Mouse (Mus musculus) urinary bladder, adult 18-20 months (tissue): Measurements from ENCODE around the gene Syt13.

Experiments used
- DNase-seq, 2 experiments: peaks; one replicate each; pipeline ENCODE4 v3.0.0; 2022; ENCODE audit warnings: low spot score in 2 of 2, mixed read lengths in 2 of 2

Syt13 gene

DNA sequence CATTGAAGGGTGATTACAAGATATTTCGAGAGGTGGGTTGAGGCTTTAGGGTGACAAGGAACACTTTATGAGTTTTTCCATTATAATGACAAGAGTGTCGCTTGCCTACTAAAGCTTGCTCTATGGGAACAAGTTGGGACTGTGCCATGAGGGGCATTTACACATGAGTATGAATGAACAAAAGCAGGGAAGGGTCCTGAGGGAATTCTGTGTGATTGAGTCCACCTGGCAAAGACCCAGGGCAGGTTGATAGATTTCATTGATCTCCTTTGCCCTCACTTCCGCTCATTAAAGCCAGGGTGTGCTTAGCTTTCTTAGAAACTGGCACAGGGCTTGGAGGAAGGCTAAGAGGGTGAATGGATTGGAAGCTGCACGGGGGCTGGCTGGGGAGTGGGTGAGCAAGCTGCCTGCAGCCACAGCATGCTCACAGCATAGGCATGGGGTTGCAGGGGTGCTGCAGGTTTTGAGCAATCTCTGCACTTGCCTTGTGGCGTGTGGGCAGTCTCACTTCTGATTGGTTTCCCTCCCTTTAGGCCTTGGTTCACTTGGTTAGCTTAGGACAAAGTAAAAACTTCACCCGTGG, 9.9 kb downstream of the Syt13 start:
- no peak for DNase-seq

DNA sequence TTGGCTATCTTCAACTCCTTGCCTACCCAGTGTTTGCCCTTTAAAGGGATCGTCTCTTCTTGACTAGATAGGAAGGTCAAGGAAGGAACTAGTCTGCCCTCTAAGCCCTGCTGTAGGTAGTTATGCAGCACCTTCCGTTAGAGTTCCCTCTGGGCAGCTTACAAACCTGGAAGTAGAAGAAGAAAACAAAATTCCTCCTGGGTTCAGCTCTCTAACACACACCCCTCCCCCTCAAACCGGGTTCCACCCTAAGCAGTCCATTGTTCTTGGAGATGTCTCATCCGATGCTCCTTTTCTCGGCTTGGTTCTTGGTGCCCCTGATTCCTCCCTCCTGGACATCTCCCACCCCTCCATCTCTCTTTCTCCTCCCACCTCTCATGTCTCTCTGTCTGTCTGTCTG, 14.8 kb downstream of the Syt13 start:
- DNase-seq, result no peak

DNA sequence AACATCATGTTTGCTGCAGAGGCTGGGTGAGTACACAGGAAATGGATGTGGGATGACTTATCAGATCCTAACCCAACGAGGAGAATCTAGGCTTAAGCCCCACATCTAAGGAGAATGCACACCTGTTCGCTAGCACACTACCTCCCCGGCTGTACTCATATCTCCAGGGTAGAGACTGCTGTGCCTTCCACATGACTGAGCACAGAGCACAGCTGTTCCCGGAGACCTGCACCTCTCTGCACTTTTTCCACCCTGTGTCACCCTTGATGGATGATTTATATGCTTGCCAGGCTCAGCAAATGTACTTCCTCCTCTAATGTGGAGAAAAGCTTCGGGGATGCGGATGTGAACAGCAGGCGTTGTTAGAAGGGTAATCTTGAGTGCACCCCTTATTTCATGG, 16.2 kb downstream of the Syt13 start:
- no peak for DNase-seq

DNA sequence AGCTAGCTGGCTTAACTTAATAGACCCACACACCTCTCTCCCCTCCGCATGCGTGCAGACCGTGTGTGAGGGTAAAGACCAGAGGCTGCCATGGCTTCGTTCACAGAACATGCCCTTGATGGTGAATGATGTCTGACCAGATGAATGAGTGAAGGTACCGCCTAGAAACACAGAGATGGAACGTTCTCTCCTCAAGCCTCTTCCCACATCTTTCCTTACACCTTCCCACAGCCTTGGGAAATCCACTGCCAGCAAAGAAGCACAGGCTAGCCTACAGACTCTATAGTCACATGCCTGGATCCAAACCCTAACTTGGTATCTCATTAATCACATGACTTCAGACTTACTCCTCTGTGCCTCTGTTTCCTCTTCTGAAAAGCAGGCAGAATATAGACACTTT, 18.5 kb downstream of the Syt13 start:
- no peak for DNase-seq

DNA sequence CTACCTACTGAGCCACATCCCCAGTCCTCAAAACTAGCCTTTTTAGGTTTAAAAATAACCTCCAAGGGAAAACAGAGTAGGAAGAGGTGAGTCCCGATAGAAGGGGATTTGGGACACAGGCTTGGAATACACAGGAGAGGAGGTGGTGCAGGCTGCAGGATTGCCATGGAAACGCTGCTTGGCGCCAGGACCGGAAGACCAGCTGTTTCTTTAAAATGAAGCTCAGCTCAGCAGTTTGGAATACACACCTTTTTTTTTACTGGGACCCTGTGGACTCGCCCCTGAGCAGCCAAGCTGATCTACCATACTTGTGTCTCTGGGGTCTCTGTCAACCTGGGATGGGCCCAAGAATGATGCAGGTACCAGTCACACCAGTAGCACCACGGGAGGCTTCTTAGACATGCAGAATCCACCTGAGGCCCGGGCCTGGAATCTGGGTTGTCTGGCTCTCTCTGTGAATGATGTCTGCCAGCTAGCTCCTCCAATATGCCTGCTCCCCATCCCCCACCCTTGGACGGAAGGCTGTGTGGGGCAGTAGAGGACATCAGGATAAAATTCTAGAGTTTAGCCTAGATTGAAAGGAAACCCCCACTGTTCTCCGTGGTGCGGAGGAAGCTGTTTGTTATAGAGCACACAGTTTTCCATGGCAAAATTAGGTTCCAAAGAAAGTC, 19.5 kb downstream of the Syt13 start:
- DNase-seq, result no peak

DNA sequence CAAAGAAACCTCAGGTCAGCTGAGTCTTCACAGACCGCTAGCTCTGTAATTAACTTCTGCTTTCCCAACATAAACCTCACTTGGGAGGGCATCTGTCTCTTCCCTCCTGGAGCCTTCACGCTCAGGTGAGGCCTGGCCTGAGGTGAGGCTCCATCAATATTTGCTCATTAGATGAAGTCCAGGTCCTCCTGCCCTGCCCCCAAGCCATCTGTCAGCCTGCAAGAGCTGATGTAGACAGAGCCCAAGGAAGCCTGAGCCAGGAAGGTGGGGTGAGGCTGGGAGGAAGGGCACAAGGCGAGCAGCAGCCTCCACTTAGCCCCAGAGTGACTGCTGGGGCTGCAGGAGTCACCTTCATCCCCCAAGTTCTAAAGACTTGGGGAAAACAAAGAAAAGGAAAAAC, 20.6 kb downstream of the Syt13 start:
- no peak for DNase-seq

DNA sequence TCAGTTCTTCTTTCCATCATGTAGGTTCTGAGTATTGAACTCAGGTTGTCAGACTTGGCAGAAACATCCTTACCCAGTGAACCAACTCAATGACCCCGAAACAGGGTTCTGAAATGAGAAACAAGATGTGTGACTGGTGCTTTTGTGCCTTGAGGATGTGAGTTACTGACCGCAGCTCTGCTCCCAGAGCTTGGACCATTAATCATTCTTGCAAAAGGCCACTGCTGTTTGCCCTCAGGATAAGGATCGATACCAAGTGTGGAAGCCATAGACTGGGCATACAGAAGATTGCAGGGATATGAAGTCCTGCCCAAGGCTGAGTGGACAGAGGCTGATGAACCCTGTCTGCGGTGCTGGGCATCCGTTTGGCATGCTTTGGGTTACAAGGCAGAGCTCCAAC, 23.2 kb downstream of the Syt13 start:
- no peak for DNase-seq

DNA sequence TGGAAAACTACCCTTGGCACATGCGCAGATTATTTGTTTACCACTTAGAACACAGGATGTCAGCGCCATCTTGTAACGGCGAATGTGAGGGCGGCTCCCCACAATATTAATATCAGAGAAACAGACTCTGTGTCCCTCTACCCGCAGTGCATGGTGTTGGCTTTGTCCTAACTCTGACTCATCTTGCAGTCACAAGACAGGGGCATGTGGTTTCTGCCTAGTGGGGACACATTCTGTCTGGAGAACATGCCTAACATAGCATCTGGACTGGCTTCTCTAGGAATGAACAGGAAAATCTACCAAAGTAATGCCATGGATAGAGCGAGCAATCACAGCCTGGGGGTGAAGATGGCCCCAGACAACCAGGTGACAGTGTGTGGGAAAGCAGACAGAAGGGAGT, 23.9 kb downstream of the Syt13 start:
- no peak for DNase-seq

DNA sequence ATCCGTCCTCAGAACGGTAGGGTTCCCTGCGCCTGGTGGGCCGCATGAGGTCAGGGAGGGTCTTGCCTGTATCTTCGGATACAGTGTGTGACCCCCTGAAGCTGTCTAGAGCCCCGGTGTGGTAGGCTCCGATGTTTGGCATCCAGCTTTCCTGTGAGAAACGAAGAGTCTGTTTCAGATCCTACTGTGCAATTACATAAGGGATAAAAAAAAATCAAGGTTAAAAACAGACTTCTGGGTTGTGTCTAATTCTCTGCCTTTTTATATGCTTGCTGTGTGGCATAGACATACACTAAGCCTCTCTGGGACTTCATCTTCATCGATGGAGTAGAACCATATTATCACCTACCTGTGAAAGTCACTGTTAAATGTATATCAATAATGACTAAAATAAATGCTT, 26.1 kb downstream of the Syt13 start:
- no peak for DNase-seq

DNA sequence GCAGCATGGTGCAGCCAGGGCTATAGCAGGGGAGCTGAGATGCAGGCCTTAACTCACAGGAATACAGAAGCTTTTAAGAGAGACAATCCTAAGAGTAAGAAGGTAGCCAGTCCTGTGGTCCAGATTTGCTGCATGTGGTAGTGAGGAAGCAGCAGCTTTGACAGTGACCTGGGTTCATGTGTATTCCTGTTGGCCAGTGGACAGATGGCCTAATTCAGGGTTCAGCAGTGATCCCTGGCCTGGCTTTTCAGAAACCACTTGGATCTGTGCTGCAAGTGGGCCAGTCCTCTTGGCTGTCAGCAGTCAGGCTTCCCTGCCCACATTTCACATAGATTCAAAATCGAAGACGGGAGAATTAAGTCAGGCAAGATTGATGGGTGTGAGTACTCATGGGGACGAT, 26.6 kb downstream of the Syt13 start:
- no peak for DNase-seq

DNA sequence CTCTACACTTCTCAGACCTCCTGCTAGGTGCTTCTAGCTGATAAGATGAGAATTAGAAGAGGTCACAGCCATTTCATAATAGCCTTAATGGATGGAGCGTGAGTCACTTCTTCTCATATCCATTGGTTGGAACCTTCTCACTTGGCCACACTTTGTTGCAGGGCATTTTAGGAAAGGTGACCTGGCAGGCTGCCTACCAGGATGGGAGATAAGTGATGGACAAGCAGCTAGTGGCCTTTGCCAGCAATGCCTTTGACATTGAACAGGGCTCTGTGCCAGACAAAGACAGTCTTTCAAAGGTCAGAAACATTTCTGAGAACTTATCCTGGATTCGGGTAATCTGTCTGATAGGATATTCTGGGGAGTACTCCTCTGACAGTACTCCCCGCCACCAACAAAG, 28.5 kb downstream of the Syt13 start:
- no peak for DNase-seq

DNA sequence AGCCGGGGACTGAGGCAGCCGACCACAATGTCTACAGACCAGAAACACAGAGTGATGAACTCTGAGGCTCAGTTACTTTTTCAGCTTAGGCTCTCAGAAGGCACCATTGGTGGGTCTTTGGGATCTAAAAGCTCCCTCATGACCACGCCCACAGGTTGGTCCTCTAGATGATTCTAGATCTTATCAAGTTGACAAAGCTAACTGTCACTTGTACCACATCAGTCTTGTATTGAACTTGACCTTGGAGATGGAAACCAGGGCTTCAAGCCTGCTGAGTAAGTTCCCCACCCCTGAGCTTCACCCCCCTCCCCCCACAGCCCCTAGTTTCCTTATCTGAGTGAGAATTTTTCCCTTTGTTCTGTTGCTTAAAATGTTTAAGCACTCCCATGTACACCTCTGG, 29.5 kb downstream of the Syt13 start:
- DNase-seq, result no peak

DNA sequence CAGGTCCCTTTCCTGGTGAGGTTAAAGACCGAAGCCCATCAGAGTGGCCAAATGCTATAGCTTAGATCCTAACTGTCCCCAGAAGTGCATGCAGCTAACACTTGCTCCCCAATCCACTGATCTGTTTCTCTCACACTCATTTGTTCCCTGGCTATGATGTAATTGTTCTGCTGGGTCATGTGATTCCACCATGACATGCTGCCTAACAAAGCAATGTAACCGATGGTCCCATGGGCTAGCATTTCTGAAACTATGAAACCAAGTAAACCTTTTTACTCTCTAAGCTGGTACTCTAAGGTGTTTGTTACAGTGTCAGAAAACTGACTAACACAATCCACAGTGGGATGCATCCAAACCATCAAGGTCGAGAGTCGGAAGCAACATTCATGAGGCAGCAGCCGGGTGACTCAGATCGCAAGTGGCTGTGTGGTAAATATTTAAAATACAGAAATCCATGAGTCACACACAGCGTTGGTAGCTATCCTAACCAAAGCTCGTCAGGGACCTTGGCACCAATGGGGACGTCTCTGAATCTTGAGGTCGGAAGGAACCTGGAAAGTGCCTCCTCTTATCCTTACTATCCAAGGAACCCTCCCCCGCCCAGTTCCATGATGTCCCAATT, 30.3 kb downstream of the Syt13 start:
- DNase-seq, result no peak

DNA sequence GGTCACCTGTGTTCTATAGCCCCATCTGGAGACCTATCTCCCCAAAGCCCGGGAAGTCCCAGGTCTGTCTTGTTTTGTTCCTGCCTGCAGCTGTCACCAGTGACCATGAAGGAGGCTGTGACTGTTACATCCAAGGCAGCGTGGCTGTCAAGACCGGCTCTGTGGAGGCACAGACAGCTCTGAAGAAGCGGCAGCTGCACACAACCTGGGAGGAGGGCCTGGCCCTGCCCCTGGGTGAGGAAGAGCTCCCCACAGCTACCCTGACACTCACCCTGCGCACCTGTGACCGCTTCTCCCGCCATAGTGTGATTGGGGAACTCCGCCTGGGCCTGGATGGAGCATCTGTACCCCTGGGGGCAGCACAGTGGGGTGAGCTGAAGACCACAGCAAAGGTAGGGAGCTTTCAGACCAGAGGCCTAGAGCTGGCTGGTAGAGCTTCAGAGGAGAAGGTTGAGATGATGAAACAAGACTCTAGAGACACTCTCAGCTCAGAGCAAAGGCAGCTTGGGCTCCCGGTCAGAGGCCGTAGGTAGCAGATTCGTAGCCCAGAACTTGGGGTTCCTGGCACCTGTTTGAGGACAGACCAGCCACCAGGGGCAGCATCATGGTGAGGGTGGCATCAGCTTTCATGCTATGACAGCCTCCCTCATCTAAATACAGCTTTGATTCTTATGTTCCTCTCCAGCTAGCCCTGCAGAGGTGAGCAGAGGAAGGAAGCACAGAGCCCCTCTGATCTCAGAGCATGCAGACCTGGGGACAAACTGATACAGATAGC, 31.1 kb downstream of the Syt13 start:
- DNase-seq, result no peak

DNA sequence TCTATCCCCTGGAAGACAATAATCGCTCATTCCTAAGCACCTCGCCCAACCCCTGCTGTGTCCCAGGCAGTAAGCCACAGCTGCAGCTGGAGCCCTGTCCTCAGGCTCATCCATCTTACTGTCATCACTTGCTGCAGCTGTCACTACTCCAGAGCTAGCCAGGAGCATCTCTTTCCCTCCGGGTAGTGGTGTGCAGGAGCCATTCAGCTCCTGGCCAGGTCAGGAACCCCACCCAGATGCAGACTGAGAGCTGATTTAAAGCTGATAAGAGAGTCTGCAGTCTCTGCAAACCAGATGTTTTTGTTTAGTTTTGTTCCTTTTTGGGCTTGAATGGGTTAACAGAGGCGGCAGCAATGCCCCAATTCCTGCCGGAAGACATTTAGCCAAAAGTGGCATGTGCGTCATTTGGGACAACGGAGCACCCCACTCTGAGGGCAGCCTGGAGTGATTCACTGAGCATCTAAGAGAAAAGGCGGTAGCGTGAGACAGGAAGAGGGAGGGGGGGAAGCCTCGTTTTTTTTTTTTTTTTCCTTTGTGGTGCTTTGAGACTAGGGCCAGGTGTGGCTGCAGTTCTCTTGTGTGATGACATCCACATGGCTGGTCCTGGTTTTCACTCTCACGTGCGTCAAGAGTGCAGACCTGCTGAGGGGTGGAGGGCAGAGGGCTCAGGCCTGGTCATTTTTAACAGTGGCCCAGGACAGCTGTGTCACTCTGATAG, 33.2 kb downstream of the Syt13 start:
- DNase-seq, result no peak

DNA sequence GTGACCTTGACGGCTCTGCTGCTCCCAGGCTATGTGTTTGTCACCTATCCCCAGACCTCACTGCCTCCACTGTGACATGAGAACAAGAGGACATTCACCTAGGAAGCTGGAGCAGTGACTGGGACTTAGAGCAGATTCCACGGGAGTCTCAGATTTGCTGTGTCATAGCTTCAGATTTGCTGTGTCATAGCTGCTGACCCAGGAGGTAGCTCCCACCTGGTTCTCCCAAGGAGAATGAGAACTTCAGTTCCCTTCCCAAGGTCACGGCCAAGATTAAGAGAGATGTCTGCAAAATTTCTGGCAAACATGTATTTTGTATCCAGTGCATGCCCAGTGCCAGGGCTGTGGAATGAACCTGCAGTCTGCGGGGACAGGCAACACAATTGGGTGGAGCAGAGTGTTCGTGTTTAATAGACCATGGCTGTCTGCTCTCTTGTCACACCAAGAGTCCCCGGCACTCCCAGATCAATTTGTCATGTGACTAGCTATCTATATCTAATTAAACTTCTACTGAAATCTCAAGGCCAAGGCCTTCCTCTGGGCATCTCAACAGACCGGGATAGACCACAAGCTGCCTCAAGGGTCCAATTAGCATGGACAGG, 33.9 kb downstream of the Syt13 start:
- DNase-seq, result no peak

DNA sequence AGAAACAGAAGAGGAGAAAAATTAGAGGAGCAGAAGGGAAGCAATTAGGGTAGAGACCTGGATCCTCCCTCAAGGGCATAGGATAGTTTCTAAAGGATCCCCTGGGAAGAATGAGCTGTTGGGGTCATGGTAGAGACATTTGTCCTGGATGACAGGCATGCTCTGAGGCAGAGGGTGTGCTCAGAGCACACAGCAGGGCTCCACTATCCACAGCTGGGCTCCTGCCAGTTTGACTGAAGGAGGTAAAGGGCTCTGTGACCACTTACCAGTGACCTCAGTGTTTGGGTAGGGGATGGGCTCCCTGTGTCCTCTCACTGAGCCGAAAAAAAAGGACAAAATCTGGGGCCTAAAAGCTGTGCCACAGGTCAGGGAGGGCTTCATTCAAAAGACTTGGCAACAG, 34.6 kb downstream of the Syt13 start:
- no peak for DNase-seq

DNA sequence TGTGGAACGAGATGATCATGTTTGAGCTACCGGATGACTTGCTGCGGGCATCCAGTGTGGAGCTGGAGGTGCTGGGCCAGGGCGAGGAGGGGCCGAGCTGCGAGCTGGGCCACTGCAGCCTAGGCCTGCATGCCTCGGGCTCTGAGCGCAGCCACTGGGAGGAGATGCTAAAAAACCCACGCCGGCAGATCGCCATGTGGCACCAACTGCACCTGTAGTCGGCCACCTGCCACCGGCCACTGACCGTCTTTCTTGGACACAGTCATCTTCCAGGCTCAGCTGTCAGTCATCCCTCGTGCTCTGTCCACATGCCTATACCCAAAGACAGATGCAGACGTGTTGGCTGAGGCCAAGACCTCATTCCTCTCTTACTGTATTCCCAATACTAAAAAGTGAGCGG, 38.6 kb downstream of the Syt13 start:
- DNase-seq, result no peak

DNA sequence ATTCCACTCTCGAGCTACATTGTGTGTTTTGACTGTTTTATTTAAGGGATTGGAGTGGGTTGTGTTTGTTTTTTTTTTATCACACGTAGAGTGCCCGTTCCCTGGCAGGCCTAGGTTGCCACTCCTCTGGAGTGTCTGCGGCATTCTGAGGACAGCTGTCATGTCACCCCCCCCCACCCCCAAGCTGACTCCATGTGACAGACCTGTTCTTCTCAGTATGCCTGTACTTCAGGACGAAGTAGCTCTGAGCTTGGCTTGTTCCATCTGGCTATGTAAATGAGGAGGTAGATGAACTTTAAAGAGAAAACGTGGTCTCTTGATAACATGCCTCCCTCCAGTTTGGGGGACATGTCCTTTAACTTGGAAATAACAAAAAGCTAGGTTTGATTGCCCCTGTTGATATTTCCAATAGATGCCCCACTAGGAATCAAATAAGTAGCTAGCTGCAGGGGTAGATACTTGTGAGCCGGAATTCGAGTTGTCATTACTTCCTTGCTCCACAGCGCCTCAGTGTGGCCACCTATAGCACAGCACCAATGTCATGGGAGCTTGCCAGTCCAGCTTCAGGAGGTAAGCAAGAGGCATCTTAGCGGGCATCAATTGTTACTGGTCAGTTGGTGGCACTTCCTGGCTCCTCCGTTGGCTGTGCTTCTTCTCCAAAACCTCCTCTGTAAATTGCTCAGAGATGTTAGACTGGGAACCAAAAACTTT, 39.7 kb downstream of the Syt13 start:
- DNase-seq, result peak; percentile 45 to 56

DNA sequence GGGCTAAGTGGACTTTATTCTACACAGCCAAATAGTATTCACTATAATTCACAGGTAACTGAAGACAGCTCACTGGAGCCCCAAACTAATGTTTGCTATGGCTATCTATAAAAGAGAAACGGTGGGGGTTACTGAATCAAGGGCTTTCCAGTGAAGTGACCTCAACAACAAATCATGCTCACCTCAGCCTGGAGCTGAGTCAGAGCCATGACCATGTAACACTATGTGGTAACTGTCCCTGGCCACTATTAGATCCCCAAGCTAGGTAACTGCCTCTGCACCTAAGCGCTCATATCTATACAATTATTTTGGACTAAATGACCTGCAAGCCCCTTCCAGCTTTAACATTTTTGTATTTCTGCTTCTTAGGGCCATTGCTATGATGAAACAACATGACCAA, 42.0 kb downstream of the Syt13 start:
- DNase-seq, result no peak

DNA sequence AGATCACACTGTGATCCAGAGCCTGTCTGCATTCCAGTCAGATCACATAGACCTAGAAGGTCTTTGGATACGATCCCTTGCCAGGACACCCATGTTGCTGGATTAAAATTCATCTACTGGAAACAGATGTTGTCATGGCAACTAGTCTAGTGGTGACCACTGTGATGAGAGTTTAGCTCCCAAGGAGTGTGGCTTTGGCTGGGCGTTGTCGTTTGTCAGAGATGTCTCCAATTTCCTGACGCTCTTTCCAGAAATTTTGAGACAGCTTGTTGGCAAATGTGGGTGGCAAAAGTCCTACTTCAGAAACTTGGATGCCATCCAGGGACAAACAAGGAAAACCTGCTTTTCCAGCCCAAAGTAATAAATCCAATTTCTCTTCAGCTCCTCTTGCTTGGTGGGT, 43.7 kb downstream of the Syt13 start:
- DNase-seq, result no peak
